Mouse (Mus musculus) forebrain, embryonic 13.5 days (tissue): ENCODE data around the gene Mcm8. TPM values are rescaled to one million over a fixed set of nuclear protein-coding genes. Genes with fewer than 3 reads are reported as not detected.

ENCODE experiments used
- ATAC-seq: fragments of 200-750 bp; cut with Nextera tagmentation; 2 replicates; pipeline ENCODE4 v1.8.0; 2017
- H3K27ac ChIP-seq: fragments of 300-500 bp; sonication (generic); 2 replicates; pipeline ENCODE4 v1.5.1; 2015; ENCODE audit warnings: inconsistent platforms, mild to moderate bottlenecking, moderate library complexity
- H3K27me3 ChIP-seq: fragments of 300-500 bp; sonication (generic); 2 replicates; pipeline ENCODE4 v1.6.1; 2015; ENCODE audit warnings: mild to moderate bottlenecking, inconsistent platforms
- H3K36me3 ChIP-seq: fragments of 300-500 bp; sonication (generic); 2 replicates; pipeline ENCODE4 v1.6.1; 2015; ENCODE audit warnings: mild to moderate bottlenecking, inconsistent platforms; ENCODE audit not compliant: poor library complexity, severe bottlenecking
- H3K4me1 ChIP-seq: fragments of 300-500 bp; sonication (generic); 2 replicates; pipeline ENCODE4 v1.6.1; 2015; ENCODE audit warnings: inconsistent platforms
- H3K4me2 ChIP-seq: fragments of 300-500 bp; sonication (generic); 2 replicates; pipeline ENCODE4 v1.6.1; 2015; ENCODE audit warnings: inconsistent platforms, mild to moderate bottlenecking, moderate library complexity
- H3K4me3 ChIP-seq: fragments of 300-500 bp; sonication (generic); 2 replicates; pipeline ENCODE4 v1.5.1; 2015; ENCODE audit warnings: mild to moderate bottlenecking, inconsistent platforms
- H3K9ac ChIP-seq: fragments of 300-500 bp; sonication (generic); 2 replicates; pipeline ENCODE4 v1.6.1; 2015; ENCODE audit warnings: mild to moderate bottlenecking, inconsistent platforms
- H3K9me3 ChIP-seq: fragments of 300-500 bp; sonication (generic); replicated peaks from 2 replicates; pipeline ENCODE4 v1.6.1; 2016; ENCODE audit warnings: inconsistent platforms
- WGBS: fragments of 180-500 bp; shearing (Covaris S2); methylation state at CpG from one replicate; pipeline ENCODE4 v1.1.7; 2015; 5-methylcytosine and 5-hydroxymethylcytosine counted together
- polyA plus RNA-seq: library from polyadenylated mRNA; unstranded; fragments of >200 nt; fragmentation: Nextera tagmentation; extraction: Ambion mirVana; gene quantifications from 2 replicates; pipeline ENCODE4 v1.2.1, GENCODE M21; 2015

Mcm8 gene
- 15.0 and 16.8 TPM in 2 replicates for polyA plus RNA-seq

GRCm38 (mm10) chr2:132815608-132816314, at the start of gene Mcm8, which contains the start of gene Trmt6:
Mcm8 (plus strand) TSS chr2:132816141.
Trmt6 (minus strand) TSS chr2:132816055.
- Histone ChIP-seq H3K4me3 (peak within 1 kb of the TSS; percentile 77), H3K9ac (peak within 1 kb of the TSS; percentile 77), H3K27me3 (no peaks in the 10 kb centered on the region), H3K4me1 (peaks cover 24% of the 10 kb centered on the region), H3K9me3 (no peaks in the 10 kb centered on the region), H3K4me2 (peak within 1 kb of the TSS; percentile 92), H3K27ac (no peak within 1 kb of the TSS), H3K36me3 (peaks cover 23% of the 10 kb centered on the region)
- WGBS: under 1% methylated on average over 59 of the region's 59 CpGs
- ATAC-seq: peak; percentile 100

GRCm38 (mm10) chr2:132770822-132771221, 45.1 kb upstream of the Mcm8 start:
- 79% methylated on average over 1 of the region's 1 CpGs for WGBS
- H3K4me3 ChIP-seq: no peak overlapping the region

GRCm38 (mm10) chr2:132780978-132781377, 35.0 kb upstream of the Mcm8 start, which contains the start of gene Chgb:
Chgb (plus strand) TSS chr2:132781278.
- 6% methylated on average over 4 of the region's 4 CpGs for WGBS
- peak within 1 kb of the TSS; percentile 52 for H3K4me3 ChIP-seq

More at GRCm38 (mm10) chr2:132770822-132771221, 45.1 kb upstream of the Mcm8 start:
- no peaks in the 10 kb centered on the region for H3K27me3 ChIP-seq
- no peaks in the 10 kb centered on the region for H3K4me1 ChIP-seq
- H3K27ac ChIP-seq: no peak overlapping the region
- H3K36me3 ChIP-seq: no peaks in the 10 kb centered on the region
- no peak overlapping the region for H3K4me2 ChIP-seq
- no peaks in the 10 kb centered on the region for H3K9me3 ChIP-seq
- H3K9ac ChIP-seq: no peak overlapping the region
- ATAC-seq: no peak

GRCm38 (mm10) chr2:132781439-132782068, 34.4 kb upstream of the Mcm8 start:
- Histone ChIP-seq H3K9ac (peak overlapping the region; percentile 71), H3K36me3 (no peaks in the 10 kb centered on the region), H3K4me2 (peak overlapping the region; percentile 73), H3K4me1 (peaks cover 9% of the 10 kb centered on the region; the same call in 1 of the 2 replicates), H3K27ac (peak overlapping the region; percentile 88), H3K4me3 (peak overlapping the region; percentile 52), H3K9me3 (no peaks in the 10 kb centered on the region), H3K27me3 (no peaks in the 10 kb centered on the region)
- ATAC-seq: peak; percentile 98
- under 1% methylated on average over 37 of the region's 41 CpGs for WGBS

More at GRCm38 (mm10) chr2:132780978-132781377, 35.0 kb upstream of the Mcm8 start, which contains the start of gene Chgb:
- H3K36me3 ChIP-seq: no peaks in the 10 kb centered on the region
- H3K9me3 ChIP-seq: no peaks in the 10 kb centered on the region
- peak within 1 kb of the TSS; percentile 71 for H3K9ac ChIP-seq
- ATAC-seq: no peak; the same call in 1 of the 2 replicates
- H3K27ac ChIP-seq: peak within 1 kb of the TSS; percentile 88
- peaks cover 9% of the 10 kb centered on the region; the same call in 1 of the 2 replicates for H3K4me1 ChIP-seq
- peak within 1 kb of the TSS; percentile 73 for H3K4me2 ChIP-seq
- no peaks in the 10 kb centered on the region for H3K27me3 ChIP-seq

DNA sequence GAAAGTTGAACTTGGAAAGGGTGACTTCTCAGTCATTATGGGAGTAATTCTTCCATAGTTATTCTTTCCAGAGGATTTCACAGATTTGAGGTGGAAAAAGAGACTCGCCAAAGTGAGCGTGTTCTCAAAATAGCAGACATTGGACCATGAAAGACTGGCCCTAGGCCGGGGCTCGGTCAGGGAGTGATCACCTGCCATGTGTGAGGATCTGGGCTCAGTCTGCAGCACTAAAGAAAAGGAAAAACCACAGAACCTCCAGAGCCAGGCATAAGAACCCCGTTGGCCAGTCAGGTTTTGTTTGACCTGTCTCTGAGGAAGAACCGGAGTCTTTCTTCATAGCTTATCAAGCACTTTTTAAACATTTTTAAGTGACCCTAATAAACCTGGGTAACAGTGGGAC, 31.9 kb upstream of the Mcm8 start:
- Histone ChIP-seq H3K4me3 (no peak overlapping the region), H3K27me3 (no peaks in the 10 kb centered on the region), H3K9ac (no peak overlapping the region), H3K4me2 (no peak overlapping the region), H3K36me3 (no peaks in the 10 kb centered on the region), H3K9me3 (no peaks in the 10 kb centered on the region), H3K4me1 (peaks cover 3% of the 10 kb centered on the region; the same call in 1 of the 2 replicates), H3K27ac (no peak overlapping the region)
- WGBS: 87% methylated on average over 6 of the region's 6 CpGs
- no peak for ATAC-seq

GRCm38 (mm10) chr2:132793441-132794203, 22.3 kb upstream of the Mcm8 start:
- no peak overlapping the region for H3K27ac ChIP-seq
- ATAC-seq: no peak
- H3K9me3 ChIP-seq: no peaks in the 10 kb centered on the region
- H3K4me2 ChIP-seq: no peak overlapping the region
- no peaks in the 10 kb centered on the region for H3K27me3 ChIP-seq
- 86% methylated on average over 19 of the region's 19 CpGs for WGBS
- no peaks in the 10 kb centered on the region for H3K4me1 ChIP-seq
- H3K4me3 ChIP-seq: no peak overlapping the region
- H3K9ac ChIP-seq: no peak overlapping the region
- peaks cover 14% of the 10 kb centered on the region for H3K36me3 ChIP-seq

DNA sequence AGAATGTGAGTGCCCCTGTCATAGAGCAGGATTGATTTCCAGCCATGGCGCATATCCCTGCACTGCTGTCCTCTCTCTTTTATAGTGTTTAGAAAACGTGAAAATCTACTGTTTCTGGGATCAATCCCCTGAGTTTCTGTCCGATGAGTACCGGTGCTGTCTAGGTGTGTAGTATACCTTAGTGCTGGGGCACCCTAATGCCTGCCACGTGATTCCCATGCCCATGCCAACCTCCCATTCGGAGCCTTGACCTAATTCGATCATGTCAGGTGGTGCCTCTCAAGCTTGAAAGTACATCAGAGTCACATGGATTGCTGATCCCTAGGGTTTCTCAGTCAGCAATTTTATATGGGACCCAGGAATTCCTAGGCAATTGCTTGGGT, 21.7 kb upstream of the Mcm8 start:
- no peak overlapping the region for H3K4me2 ChIP-seq
- ATAC-seq: no peak
- H3K4me3 ChIP-seq: no peak overlapping the region
- no peaks in the 10 kb centered on the region for H3K4me1 ChIP-seq
- no peaks in the 10 kb centered on the region for H3K9me3 ChIP-seq
- peaks cover 14% of the 10 kb centered on the region for H3K36me3 ChIP-seq
- no peaks in the 10 kb centered on the region for H3K27me3 ChIP-seq
- H3K9ac ChIP-seq: no peak overlapping the region
- no peak overlapping the region for H3K27ac ChIP-seq
- 90% methylated on average over 7 of the region's 7 CpGs for WGBS

DNA sequence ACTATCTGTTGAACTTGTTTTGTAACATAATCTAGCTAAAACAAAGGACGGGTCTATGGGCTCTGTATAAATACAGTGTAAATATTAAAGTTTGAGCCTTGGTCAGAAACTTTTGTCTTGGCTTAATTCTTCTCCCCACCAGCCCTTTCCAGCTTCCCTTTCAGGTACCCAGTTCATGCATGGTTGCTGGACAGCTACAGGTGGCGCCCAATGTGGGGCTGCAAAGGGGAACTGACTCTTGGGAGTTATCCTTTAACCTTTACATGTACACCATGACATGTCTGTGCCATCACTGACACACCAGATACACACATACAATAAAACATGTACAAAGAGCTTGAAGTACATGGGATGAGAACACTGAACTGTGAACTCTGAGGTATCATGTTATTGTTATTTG, 13.0 kb upstream of the Mcm8 start:
- peaks cover 53% of the 10 kb centered on the region for H3K36me3 ChIP-seq
- H3K9ac ChIP-seq: no peak overlapping the region
- WGBS: 91% methylated on average over 2 of the region's 2 CpGs
- ATAC-seq: no peak
- H3K27ac ChIP-seq: no peak overlapping the region
- no peak overlapping the region for H3K4me3 ChIP-seq
- H3K27me3 ChIP-seq: no peaks in the 10 kb centered on the region
- H3K4me1 ChIP-seq: no peaks in the 10 kb centered on the region
- H3K4me2 ChIP-seq: no peak overlapping the region
- no peaks in the 10 kb centered on the region for H3K9me3 ChIP-seq

DNA sequence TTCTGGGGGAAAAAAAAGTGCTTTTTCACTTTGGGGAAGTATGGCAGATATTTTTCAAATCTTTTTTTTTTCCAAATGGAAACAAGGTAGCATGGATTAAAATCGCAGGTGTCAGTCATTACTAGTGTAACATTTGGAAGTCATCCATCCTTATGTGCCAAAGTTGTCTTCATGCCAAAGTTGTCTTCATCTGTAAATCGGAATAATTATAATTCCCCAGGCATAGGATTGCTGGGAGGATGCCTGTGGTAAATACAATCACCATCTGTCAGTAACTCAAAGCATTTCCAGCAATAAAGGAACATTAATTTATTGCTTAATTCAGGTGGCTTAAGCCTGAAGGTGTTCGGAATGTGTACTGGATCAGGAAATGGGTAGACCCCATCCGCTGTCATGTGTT, 25.1 kb downstream of the Mcm8 start:
- Histone ChIP-seq H3K36me3 (peaks cover 41% of the 10 kb centered on the region; the same call in 1 of the 2 replicates), H3K9ac (no peak overlapping the region), H3K4me2 (no peak overlapping the region), H3K27ac (no peak overlapping the region), H3K9me3 (no peaks in the 10 kb centered on the region), H3K4me3 (no peak overlapping the region), H3K27me3 (no peaks in the 10 kb centered on the region), H3K4me1 (no peaks in the 10 kb centered on the region)
- ATAC-seq: no peak
- 92% methylated on average over 4 of the region's 4 CpGs for WGBS

DNA sequence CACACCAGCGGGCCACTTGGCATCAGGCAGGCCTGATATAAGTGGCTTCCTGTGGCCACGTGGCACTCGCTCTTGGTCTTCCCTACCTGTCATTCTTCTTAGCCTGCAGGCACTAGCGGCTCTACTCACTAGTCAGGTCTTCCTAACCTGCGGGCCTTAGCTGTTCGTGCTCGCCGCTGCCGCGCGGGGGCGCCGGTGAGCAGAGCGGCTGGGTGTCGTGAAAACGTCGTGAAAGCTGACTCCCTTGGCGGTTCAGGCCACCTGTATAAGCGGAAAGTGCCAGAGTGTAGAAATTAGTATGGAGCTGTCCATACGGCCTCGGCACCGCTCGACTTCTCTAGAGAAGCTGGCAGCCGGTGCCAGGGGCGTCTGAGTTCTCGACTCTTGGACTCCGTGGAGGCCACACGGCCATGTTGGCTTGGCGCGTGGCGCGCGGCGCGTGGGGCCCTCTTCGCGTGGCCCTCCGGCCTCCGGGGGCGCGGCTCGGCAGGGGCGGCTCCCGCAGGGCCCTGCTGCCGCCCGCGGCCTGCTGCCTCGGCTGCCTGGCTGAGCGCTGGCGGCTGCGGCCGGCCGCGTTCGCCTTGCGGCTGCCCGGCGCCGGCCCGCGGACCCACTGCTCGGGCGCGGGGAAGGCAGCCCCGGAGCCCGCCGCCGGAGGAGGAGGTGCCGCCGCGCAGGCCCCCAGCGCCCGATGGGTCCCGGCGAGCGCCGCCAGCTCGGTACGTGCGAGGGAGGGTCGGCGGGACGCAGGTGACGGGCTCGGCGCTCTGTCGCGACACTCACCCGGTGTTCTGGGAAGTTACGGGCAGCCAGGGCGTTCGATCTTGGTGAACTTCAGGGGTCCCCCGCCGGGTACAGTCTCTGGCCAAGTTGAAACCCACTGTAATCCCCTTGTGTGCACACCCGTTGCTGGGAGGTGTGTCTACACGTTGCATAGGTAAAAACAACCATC, 30.7 kb downstream of the Mcm8 start, which contains the start of gene Crls1:
Gene Crls1 (plus strand): TSS at position 260 of the 952 bp plus-strand sequence.
- ATAC-seq: peak; percentile 95
- Histone ChIP-seq H3K36me3 (peaks cover 24% of the 10 kb centered on the region), H3K9ac (peak within 1 kb of the TSS; percentile 92), H3K9me3 (no peaks in the 10 kb centered on the region), H3K4me3 (peak within 1 kb of the TSS; percentile 91), H3K27ac (peak within 1 kb of the TSS; percentile 76), H3K4me1 (peaks cover 25% of the 10 kb centered on the region), H3K4me2 (peak within 1 kb of the TSS; percentile 74), H3K27me3 (no peaks in the 10 kb centered on the region)
- WGBS: under 1% methylated on average over 71 of the region's 96 CpGs

- Histone ChIP-seq H3K27me3 (no peaks in the 10 kb centered on the region), H3K27ac (no peak overlapping the region), H3K4me3 (peak overlapping the region; percentile 91), H3K9me3 (no peaks in the 10 kb centered on the region), H3K36me3 (peaks cover 31% of the 10 kb centered on the region), H3K9ac (peak overlapping the region; percentile 92), H3K4me1 (peaks cover 25% of the 10 kb centered on the region), H3K4me2 (peak overlapping the region; percentile 74)
- no peak for ATAC-seq
- 35% methylated on average over 7 of the region's 7 CpGs for WGBS
These were observed 31.6 kb downstream of the Mcm8 start for GRCm38 (mm10) chr2:132847581-132847980.
